Mouse (Mus musculus) CD4-positive helper T cell, adult 2 months (primary cell): ENCODE results near the gene Fars2.
"Not testable (repeated sequence)": the region's sequence is repeated elsewhere in the genome, so short reads cannot be mapped to it uniquely, and the experiment has no call there.

Experiments used
- DNase-seq: peaks from one replicate; pipeline ENCODE4 v3.0.0-alpha.2; 2012; ENCODE audit warnings: low read depth, missing footprints, low spot score

Gene Fars2

DNA sequence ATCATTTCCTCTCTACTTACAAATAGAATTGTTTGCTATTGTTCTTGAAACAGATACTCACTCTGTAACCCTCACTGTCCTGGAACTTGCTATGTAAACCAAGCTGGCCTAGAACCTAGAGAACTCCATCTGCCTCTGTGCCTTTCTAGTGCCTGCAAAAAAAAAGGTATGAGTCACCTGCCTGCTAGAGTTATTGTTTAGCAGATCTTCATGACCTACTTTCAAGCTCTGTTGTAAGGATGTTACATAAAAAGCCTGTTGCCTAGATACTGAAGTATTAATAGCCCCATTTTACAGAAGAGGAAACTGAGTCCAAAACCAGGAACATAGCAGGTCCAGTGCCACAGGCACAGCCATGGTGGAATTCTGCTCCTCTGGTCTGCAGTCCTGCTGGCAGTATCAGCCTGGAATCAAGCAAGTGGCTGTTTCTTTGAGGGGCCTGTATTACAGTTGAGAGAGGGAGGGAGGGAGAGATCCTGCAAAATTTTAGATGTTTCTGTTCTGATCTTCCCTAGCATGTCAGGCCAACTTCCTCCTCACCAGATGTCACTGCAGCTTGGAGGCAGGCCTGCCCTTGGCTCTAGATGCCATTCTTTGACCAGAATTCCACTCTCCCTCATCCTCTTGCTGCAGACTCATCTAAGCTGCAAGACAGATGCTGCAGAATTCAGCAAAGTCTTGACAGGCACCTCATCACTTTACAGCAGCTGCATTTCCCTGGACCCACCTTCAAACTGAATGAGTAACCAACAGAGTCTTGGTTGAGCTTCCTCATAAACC, 250.7 kb downstream of the Fars2 start:
- peak; percentile 28 for DNase-seq

DNA sequence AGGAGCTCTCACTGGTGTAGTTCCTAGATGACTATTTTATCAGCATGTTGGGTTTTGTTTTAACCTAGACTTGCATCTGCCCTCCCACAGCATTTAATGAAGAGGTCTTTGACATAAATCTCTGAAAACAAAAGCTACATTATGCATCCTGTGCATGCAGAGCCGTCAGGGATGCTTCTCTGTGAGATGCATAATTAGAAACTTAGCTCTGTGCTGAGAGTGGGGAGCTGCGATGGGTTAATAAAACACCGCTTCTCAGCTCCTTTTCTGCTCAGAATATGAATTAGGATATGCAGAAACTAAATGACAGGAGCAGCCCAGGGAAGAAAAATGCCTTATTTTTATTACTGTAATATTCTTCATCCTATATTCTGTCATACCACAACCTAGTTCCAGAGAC, 251.6 kb downstream of the Fars2 start:
- DNase-seq = no peak

DNA sequence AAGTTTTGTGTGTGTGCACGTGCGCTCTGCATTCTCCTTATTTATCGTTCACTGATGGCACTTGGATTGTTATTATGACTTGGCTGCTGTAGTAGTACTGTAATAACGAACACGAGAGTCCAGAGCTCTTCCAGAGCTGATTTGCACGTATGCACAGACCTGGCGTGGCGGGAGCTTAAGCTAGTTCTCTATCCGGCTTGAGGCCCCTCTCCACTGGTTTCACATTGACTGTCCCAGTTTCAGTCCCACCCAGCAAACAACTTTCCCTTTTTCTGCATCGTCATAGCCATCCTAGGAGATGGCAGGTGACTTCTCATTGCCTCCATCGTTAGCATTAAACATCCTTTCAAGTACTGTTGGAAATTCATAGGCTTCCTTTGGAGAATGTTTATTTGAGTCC, 252.2 kb downstream of the Fars2 start:
- DNase-seq = peak; percentile 21

DNA sequence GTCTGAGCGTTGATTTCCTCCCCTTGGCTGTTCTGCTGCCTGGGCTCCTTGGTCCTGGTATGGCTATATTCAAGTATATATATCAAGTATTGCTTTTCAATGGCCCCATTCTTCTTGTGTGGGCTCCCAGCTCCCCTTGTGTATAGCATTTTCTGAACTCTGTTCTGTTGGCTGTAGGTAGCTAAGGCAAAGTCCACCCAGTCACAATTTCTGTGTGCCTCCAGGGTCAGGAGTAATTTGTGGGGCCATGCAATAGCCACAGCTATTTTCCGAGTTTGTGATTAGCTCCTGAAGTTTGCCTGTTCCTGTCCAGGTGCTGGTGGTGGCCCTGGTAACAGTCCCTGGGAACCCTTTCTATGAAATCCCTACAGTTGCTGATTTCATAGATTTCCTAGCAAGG, 266.0 kb downstream of the Fars2 start:
- DNase-seq = no peak

DNA sequence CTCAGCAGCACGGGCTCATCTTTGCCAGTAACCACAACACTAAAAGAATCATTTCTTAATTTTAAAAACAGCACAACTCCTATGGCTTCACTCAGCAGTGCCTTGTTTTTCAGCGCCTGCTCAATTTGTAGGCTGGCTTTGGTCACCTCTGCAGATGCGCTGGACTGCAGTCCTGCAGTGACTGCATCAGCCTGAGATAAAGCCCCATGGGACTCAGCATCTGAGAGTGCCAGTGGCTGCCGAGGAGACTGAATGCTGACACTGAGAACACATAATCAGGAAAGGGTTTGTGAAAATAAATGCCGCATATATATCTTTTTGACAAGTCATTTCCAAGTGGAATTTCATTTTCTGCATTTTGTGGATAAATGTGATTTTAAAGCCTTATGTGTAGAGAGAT, 268.9 kb downstream of the Fars2 start:
- DNase-seq = no peak

DNA sequence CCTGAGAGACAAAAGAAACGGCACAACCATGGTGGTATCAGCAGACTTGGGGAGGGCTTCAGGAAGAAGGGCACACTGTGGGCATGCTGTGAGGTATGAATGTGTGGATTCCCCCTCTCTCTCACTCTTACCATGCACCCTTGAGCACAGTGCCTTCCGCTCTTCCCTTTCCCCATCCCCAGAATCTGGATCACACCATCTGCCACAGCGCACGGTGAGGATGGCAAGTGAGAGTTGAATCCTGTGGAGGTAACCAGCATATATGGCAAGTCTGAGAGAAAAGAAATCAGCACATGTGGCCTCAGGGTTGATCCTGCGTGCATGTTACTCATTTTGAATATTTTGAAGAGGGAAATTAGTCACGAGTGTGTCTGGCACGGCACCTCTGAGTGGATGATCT, 274.7 kb downstream of the Fars2 start:
- no peak for DNase-seq

DNA sequence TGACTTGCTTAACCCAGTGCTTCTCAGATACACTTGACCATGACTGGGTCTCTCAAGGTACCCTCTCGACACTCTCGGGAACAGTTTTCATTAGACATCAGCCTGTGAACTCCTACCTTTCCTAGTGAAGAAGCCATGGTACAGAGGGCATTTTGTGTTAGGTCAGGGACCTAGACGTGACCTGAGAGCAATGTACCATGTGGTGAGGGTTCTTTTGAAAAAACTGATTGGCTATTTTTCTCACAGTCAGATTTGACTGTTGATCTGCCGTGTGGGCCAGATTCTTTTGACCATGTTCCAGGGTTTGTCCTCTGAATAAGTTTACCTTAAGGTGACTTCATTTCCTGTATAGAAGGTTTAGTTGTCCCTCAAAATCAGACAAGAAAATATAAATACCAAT, 275.5 kb downstream of the Fars2 start:
- no peak for DNase-seq

DNA sequence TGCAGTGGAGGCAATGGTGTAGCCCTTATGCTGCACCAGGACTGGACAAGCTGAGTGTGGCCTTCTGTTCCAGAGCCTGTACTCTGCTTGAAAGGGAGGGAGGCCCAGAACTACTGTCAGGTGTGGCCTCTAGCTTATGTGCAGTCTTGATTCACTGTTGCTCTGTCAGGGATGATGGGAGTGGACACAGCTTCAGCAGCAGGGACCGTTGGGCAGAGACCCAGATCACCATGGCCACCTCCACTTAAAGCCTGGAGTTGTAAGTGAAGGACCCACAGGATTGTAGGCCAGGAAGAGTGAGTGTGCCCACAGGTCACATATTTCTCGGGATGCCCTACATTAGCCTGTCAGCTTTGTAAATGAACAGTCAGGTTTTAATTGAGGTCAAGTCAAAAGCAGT, 283.8 kb downstream of the Fars2 start:
- no peak for DNase-seq

DNA sequence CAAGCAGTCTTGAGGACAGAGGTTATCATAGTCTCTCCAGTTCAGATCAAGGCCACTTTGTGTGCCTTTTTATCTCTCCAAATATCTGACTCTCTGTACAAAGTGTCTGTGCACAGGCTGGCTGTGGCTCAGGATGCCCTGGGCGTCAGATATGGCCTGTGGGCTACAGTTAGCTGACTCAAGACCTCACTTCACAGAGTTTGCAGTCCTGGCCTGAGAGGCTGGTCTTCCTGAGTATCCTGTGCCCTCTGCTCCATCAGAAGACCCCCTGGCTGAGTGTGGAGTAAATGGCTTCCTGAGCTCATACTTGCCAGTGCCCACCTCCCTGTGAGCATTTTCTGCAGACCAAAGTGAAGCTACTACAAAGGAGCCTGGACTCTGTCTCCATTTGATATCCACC, 296.1 kb downstream of the Fars2 start:
- no peak for DNase-seq

DNA sequence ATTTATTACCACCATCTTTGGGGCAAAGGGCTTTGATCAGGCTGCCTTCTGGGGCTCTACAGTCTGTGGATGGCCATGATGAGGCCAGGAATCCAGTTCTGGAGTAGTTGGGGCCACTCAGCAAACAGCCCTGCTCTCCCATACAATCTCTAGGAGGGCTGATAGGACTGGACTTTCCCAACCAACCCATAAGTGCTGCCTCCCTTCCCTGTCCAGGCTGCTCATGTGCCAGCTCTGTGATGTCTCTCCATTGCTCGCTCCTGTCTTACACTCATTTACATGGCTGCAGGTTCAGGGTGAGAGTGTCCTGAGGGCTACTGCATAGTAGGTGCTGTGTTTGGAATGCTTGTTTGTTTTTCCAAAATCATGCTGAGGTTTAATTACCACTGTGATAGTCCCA, 298.0 kb downstream of the Fars2 start:
- DNase-seq = no peak

DNA sequence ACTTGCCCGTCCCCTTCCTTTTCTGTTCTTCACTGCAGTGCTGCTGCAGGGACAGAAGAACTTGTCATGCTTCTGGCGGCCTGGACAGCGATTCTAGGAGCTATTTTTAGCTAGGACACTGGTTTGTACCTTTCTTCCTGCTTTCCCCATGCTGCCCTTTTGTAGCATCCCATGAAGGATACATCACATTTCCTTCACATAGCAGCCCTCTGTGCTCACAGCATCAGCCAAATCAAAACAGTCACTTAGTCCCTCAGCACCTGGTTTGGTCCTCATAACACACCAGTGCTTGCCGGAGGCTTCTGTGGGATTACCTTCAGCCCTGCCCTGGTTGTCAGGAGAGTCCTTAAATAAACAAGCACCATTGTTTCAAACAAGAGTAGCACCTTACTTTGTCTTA, 299.3 kb downstream of the Fars2 start:
- DNase-seq = no peak

DNA sequence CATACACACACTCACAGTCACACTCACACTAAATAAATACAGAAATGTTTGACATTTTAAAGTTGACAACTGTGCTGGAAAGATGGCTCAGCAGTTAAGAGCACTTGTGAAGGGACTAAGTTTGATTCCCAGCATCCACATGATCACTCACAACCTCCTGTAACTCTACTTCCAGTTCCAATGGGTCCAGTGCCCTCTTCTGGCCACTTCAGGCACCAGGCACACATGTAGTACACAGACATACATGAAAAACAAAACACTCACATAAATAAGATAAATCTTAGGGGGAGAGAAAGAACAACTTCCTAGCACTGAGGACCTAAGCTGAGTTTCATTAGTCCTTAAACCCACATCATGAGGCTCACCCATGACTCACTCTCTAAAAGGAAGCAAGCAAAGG, 302.1 kb downstream of the Fars2 start:
- no peak for DNase-seq

DNA sequence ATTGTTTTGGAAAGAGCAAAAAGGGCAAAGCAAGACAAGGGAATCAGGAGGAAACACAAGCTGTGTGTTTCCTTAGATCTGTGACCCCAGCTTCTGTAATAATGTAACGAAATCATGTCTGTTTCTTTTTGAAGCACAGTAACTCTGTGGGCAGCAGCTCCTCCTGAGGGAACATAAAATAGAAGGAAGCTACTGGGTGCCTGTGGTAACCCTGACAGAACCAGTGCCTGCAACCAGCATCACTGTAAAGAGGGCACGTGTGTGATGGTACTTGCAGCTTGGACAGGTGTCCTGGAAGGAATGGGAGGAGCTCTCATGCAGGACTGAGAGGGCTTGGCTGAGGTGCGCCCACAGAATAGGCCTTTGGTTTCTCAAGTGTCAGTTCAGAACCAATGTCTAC, 305.2 kb downstream of the Fars2 start:
- no peak for DNase-seq

DNA sequence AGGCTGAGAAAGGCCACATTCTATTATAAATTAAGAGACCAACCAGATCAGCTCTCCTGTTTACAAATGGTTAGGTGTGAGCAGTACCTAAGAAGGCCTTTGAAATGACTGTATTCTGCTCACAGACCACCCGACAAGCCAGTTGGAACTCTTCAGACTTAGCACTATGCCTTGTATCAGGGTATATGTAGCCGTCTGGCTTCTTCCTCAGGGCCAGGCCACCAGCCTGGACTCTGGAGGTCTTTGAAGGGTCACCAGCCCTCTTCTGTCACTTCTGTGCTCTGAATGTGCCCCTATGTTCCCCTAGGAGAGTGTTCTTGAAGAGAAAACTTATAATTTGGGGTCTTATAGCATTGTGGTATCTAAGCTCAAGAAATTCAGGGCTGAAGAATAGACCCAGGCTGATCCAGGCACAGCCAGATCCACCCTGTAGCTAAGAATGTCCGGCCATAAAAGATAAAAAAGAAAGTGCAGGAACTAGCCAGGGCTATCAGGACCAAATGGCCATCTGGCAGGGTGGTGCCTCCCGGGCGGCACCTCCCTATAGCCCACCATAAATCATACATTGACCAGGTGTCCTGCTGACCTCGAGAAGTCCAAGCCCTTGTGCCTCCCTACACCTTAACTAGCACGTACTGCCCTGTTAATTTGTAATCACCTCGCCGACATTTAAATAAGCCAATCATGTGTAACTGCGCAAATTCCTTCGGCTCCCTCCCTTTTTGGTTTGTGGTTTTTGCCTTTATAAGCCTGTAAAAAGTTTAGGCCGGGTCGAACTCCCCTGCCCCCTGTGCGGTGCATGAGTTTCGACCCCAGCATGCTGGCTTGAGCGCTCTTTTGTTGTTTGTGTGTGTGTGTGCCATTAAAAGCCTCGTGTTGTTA, 308.9 kb downstream of the Fars2 start:
- not testable (repeated sequence) for DNase-seq

DNA sequence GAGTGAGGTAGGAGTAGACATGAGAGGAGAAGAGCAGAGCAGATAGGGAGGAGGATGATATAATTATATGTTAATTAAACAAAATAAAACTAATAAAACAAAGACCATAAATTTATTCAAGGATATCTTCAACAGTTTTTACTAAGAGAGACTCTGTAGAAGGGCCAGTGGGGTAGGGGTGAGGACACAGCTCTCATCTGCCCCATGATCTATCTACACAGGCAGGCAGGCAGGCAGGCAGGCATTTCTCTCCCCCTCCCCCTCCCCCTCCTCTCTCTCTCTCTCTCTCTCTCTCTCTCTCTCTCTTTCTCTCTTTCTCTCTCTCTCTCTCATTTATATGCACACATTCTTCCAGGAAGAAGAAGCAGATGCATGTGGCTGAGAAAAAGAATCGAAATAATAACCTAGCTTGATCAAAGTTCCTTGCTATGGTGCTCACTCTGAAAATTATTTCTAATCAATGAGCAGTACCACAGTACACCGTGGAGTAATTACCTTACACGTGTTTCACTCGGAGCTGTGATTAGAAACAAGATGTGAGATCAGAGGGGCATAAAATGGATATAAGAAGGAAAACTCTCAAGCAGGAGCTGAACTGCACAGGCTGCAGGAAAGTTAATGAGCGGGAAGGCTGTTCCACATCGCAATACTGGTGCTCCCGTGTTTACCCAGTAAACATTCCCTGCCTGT, 312.4 kb downstream of the Fars2 start:
- DNase-seq = no peak

DNA sequence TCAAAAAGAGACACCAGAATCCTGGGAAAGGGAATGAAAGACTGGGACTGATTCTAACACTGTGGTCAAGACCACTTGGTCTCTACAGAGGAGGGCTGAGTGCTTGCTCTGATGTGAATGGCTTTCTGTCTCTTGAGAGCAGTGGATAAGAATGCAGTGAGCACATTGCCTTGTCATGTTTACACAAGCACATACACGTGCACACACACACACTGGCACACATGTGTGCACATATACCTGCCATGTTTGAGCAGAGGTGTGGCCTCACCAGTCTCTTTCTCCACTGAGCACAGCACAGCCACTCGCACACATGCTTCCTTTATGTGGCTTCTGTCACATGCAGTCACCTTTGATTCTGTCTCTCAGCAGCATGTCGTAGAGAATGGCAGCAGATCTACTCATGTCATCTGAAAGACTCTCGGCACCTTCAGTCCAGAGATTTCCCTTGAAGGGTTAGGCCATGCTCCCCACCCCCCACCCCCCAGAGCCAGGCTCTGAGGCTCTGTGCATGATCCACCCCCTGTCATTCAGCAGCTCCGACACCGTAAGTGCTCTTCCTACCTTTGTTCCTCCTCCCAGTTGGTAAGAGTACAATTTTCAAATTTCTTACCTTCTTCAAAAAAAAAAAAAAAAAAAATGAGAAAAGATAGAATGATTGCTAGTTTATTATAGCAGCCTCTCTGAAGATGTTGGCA, 313.4 kb downstream of the Fars2 start:
- peak; percentile 22 for DNase-seq

DNA sequence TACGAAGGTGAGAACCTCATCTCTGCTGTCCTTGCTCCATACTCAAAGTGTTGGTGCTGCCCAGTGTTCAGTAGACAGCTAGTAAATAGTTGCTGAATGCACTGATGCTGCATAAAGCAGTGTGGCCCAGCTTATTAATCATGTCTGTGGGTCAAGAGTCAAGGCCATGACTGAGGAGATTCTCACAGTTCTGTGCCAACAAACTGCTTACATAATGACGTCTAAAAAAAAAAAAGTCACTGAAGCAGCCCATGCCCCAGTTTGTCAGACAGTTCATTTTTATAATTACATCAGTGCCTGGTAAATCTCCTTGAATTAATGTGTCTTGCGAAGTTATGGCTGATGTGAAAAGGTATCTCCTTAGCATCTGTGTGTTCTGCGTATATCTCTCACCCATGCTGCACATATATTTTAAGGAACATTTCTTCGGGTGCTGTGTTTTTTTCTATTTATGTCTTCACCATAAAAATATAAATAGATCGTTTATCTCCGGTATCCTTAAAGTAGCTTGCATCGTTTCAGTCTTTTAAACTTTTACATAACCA, 314.8 kb downstream of the Fars2 start:
- DNase-seq = no peak

DNA sequence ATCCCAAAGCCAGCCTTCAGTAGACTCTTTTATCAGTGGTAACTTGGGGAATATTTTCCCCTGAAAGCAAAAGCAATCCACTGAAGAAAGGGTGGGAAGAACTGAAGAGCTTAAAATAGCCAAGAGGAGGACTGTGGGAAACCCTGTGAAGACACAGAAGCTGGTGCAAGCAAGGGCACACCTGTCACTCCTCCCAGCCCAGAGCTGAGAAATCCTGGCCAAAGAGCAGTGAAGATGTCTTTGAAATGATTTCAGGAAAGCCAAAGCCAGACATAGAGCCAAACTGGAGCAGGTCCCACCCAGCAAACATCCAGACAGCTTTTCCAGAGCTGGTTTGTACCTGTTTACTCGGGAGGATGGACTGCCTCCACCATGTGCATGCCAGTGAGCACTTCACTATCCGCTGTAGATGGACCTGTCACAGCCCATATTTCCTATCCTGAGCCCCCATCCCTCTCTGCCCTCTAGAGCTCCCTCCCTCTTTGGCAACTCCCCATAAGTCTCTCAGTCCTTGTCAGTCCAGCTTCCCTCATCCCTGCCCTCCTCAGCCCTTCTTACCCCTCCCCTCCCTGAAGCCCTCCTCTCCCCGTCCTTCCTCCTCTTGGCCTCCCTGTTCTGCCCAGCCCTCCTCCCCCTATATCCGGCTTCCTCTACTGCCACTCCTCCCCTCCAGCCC, 327.7 kb downstream of the Fars2 start:
- no peak for DNase-seq

DNA sequence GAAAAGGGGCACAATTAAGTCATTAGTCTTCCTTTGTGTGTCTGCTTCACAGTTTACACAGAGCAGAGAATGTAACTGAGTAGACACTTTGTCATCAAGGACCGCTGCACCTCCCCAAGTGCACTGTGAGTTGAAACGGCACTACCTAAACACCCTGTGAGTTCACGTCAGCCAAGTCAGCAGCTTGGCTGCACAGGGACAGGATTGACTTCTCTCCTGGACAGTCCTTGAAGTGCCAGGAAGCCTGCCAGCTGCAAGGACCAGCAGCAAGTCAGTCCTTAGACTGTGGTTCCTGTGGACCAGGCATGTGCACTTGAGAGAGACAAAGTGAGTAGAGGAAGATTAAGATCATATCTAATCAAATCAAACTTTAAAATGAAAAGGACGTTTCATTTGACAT, 330.7 kb downstream of the Fars2 start:
- no peak for DNase-seq

DNA sequence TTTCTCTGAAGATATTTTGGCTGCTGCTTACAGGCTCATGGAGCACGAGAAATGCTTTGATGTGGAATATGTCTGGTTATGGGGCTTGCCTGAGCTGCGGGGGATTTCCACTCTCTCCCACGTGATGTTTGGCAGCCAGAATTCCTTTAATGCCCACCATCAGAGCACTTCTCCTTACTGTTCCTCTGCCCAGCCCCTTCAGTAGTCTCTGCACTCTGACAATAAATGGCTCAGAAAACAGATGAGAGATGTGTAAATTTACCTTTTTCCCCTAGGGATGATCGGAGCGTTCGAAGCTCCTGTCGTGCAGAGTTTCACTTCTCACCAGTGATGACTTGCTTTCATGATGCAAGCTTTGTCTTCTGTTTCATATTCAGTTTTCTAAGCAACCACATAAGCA, 331.4 kb downstream of the Fars2 start:
- peak; percentile 39 for DNase-seq

DNA sequence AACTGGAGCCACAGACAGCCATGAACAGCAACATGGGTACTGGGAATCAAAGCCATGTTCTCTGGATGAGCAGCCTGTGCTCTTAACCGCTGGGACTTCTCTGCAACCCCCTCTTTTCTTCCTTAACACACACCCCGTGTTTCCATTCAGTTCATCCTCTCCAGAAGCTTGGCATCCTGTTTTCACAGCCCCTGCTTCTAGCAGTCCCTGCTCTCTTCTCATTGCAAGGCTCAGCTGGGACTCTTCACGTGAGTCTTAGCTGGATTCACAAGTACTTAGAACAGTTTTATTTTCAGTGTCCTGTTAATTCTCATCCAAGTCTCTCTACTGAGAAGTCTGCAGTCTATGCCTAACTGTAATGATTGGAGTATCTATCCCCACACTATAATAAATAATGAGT, 334.2 kb downstream of the Fars2 start:
- no peak for DNase-seq
